Mouse (Mus musculus) liver, postnatal 0 days (tissue): ENCODE measurements around the gene Ifitm3.

Experiments
- CTCF ChIP-seq: sonication (generic); IDR thresholded peaks from 2 replicates; pipeline ENCODE4 v1.5.1; 2016; ENCODE audit warnings: antibody characterized with exemption, low read depth
- EP300 ChIP-seq: IDR thresholded peaks from 2 replicates; pipeline ENCODE4 v1.6.1; 2016; ENCODE audit warnings: antibody characterized with exemption, low read depth, mild to moderate bottlenecking

DNA sequence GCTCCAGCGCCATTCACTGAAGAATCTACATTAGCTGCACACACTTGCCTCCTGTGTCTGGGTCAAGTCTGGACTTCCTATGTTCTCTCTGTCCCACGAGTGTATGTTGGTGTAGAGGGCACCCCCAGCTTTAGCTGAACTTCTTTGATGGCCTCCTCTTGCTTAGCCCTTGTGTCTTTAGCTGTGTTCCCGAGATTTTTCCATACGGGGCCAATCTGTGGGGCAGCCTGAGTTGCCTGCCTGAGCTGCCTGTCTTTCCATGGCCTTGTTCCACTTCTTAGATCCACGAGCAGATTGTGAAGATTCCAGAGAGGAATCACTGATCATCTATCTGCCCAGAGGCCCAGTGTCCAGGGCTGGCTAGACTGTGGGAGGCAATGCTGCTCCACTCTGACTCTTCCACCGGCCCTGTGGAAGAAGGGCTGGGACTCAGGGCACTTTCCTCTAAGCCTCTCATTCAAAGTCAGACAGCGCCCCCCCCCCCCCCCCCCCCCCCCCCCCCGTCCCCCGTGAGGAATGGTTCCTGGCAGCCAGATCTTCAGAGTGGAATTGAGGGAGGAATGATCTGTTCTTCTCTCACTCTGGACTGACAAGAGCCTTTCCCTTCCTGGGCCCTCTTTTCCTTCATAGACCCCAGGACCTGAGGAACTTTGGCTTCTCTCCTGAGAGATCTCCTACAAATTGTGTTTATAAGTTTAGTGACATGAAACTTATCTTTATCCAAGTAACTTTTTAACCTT, 30.5 kb upstream of the Ifitm3 start:
- TF ChIP-seq CTCF: no peak
- no peak for TF ChIP-seq EP300
